ENCODE assay signal across 8 mouse cellular contexts in genomic region chr11:101279193-101279569, GRCm38 (mm10). TPM values are rescaled to one million over a fixed set of nuclear protein-coding genes. Genes with fewer than 3 reads are reported as not detected.
A peak's percentile ranks its signal among the peaks of the same experiment; 100 is the strongest.
DNase-seq lines count a peak whose midpoint lies in the region; ATAC-seq and TF ChIP-seq lines count a peak whose summit lies in the region.

No protein-coding gene starts in this region.

- DNase-seq in kidney, postnatal 0 days (ENCODE audit: low spot score): no peak
- no peak for DNase-seq in kidney, adult 11 months
- DNase-seq in embryonic facial prominence, embryonic 11.5 days (ENCODE audit: low spot score): no peak
- DNase-seq in right cerebral cortex, adult 18-20 months: no peak
- no peak for DNase-seq in adrenal gland, adult (ENCODE audit: inconsistent age in 2 of 2, low spot score in 1 of 2)
- no peak for DNase-seq in cerebellum, adult 11 months

- WGBS in kidney, postnatal 0 days: 43% methylated on average over 14 of the region's 14 CpGs
- 61% methylated on average over 14 of the region's 14 CpGs for WGBS in embryonic facial prominence, embryonic 11.5 days
- 63% methylated on average over 14 of the region's 14 CpGs for WGBS in intestine, embryonic 15.5 days
- WGBS in neural tube, embryonic 12.5 days: 64% methylated on average over 14 of the region's 14 CpGs

- no peaks in the 10 kb centered on the region for H3K27me3 ChIP-seq in kidney, postnatal 0 days (ENCODE audit: insufficient read depth, low read length)
- H3K27me3 ChIP-seq in embryonic facial prominence, embryonic 11.5 days (ENCODE audit: control insufficient read depth, insufficient read depth, low read length): no peaks in the 10 kb centered on the region
- no peaks in the 10 kb centered on the region for H3K27me3 ChIP-seq in intestine, embryonic 15.5 days (replicated peaks)
- no peaks in the 10 kb centered on the region for H3K27me3 ChIP-seq in neural tube, embryonic 12.5 days (replicated peaks)

- no peaks in the 10 kb centered on the region for H3K9me3 ChIP-seq in kidney, postnatal 0 days (replicated peaks; ENCODE audit: low read length)
- H3K9me3 ChIP-seq in embryonic facial prominence, embryonic 11.5 days (replicated peaks; ENCODE audit: control insufficient read depth, low read length): no peaks in the 10 kb centered on the region
- H3K9me3 ChIP-seq in intestine, embryonic 15.5 days: no peaks in the 10 kb centered on the region
- no peaks in the 10 kb centered on the region for H3K9me3 ChIP-seq in neural tube, embryonic 12.5 days

- no peak for TF ChIP-seq CTCF in kidney, postnatal 0 days (IDR thresholded peaks at IDR 0.05; ENCODE audit: low read depth)

- H3K9ac ChIP-seq in kidney, postnatal 0 days (ENCODE audit: low read depth, low read length): no peak overlapping the region
- H3K9ac ChIP-seq in embryonic facial prominence, embryonic 11.5 days (replicated peaks; ENCODE audit: low read length): no peak overlapping the region
- no peak overlapping the region for H3K9ac ChIP-seq in intestine, embryonic 15.5 days
- no peak overlapping the region for H3K9ac ChIP-seq in neural tube, embryonic 12.5 days

- H3K4me2 ChIP-seq in kidney, postnatal 0 days (ENCODE audit: low read length): peak overlapping the region; percentile 82
- H3K4me2 ChIP-seq in embryonic facial prominence, embryonic 11.5 days (ENCODE audit: low read depth, low read length): peak overlapping the region; percentile 7
- H3K4me2 ChIP-seq in intestine, embryonic 15.5 days (replicated peaks): peak overlapping the region; percentile 78
- H3K4me2 ChIP-seq in neural tube, embryonic 12.5 days (replicated peaks): peak overlapping the region; percentile 93

- H3K27ac ChIP-seq in kidney, postnatal 0 days: peak overlapping the region; percentile 54; the same call in 1 of the 2 replicates
- no peak overlapping the region for H3K27ac ChIP-seq in embryonic facial prominence, embryonic 11.5 days (replicated peaks; ENCODE audit: low read depth, low read length)
- no peak overlapping the region for H3K27ac ChIP-seq in intestine, embryonic 15.5 days
- H3K27ac ChIP-seq in neural tube, embryonic 12.5 days: no peak overlapping the region

- H3K36me3 ChIP-seq in kidney, postnatal 0 days (ENCODE audit: insufficient read depth, low read length): 0 out of 2 replicates have a peak, but pooled peaks cover 9% of the 10 kb centered on the region
- H3K36me3 ChIP-seq in embryonic facial prominence, embryonic 11.5 days (replicated peaks; ENCODE audit: control insufficient read depth, insufficient read depth, low read depth, low read length): no peaks in the 10 kb centered on the region
- no peaks in the 10 kb centered on the region for H3K36me3 ChIP-seq in intestine, embryonic 15.5 days
- H3K36me3 ChIP-seq in neural tube, embryonic 12.5 days: 0 out of 2 replicates have a peak, but pooled peaks cover 6% of the 10 kb centered on the region

- peak overlapping the region; percentile 59; the same call in 1 of the 2 replicates for H3K4me3 ChIP-seq in kidney, postnatal 0 days (replicated peaks; ENCODE audit: low read depth, low read length)
- 0 out of 2 replicates have a peak overlapping the region, but pooled peaks have one; percentile 67 for H3K4me3 ChIP-seq in embryonic facial prominence, embryonic 11.5 days (ENCODE audit: low read depth, low read length)
- peak overlapping the region; percentile 80 for H3K4me3 ChIP-seq in intestine, embryonic 15.5 days (replicated peaks)
- H3K4me3 ChIP-seq in neural tube, embryonic 12.5 days: peak overlapping the region; percentile 73

- no peak for ATAC-seq in kidney, postnatal 0 days (replicated peaks; ENCODE audit: low FRiP score, low read depth)
- ATAC-seq in embryonic facial prominence, embryonic 11.5 days (replicated peaks; ENCODE audit: insufficient number of reproducible peaks, low FRiP score, low TSS enrichment, low read depth): 0 out of 2 replicates have a peak, but pooled peaks have one; percentile 10
- ATAC-seq in intestine, embryonic 15.5 days: peak; percentile 18; the same call in 1 of the 2 replicates
- peak; percentile 22; the same call in 1 of the 2 replicates for ATAC-seq in neural tube, embryonic 12.5 days (ENCODE audit: low FRiP score, low read depth)

- peaks cover 44% of the 10 kb centered on the region for H3K4me1 ChIP-seq in kidney, postnatal 0 days (replicated peaks; ENCODE audit: insufficient read depth, low read length)
- peaks cover 4% of the 10 kb centered on the region; the same call in 1 of the 2 replicates for H3K4me1 ChIP-seq in embryonic facial prominence, embryonic 11.5 days (ENCODE audit: control insufficient read depth, insufficient read depth, low read length)
- H3K4me1 ChIP-seq in intestine, embryonic 15.5 days (replicated peaks): peaks cover 23% of the 10 kb centered on the region
- H3K4me1 ChIP-seq in neural tube, embryonic 12.5 days: peaks cover 24% of the 10 kb centered on the region

RNA-seq across cellular contexts. Expression of gene Coa3, which starts 0.3 kb away (rescaled TPM):
- polyA plus RNA-seq in kidney, postnatal 0 days (2015; fragmentation: Nextera tagmentation; extraction: Ambion mirVana): 209 and 211 TPM in 2 replicates
- polyA plus RNA-seq in embryonic facial prominence, embryonic 11.5 days (2014; fragmentation: Nextera tagmentation; extraction: Ambion mirVana): 193 and 212 TPM in 2 replicates
- polyA plus RNA-seq in intestine, embryonic 15.5 days (2015; fragmentation: Nextera tagmentation; extraction: Ambion mirVana): 250 and 261 TPM in 2 replicates
- polyA plus RNA-seq in neural tube, embryonic 12.5 days (2016; fragmentation: Nextera tagmentation; extraction: Ambion mirVana): 201 and 213 TPM in 2 replicates

RNA-seq across cellular contexts. Expression of gene Cntd1, which starts 0.4 kb away (rescaled TPM):
- 1.5 and 2.0 TPM in 2 replicates for polyA plus RNA-seq in kidney, postnatal 0 days (2015; fragmentation: Nextera tagmentation; extraction: Ambion mirVana)
- polyA plus RNA-seq in embryonic facial prominence, embryonic 11.5 days (2014; fragmentation: Nextera tagmentation; extraction: Ambion mirVana): 1.6 and 1.8 TPM in 2 replicates
- polyA plus RNA-seq in intestine, embryonic 15.5 days (2015; fragmentation: Nextera tagmentation; extraction: Ambion mirVana): 0.72 and 1.1 TPM in 2 replicates
- polyA plus RNA-seq in neural tube, embryonic 12.5 days (2016; fragmentation: Nextera tagmentation; extraction: Ambion mirVana): 1.1 and 1.3 TPM in 2 replicates

RNA-seq across cellular contexts. Expression of gene Wnk4, which starts 18.8 kb away (rescaled TPM):
- polyA plus RNA-seq in kidney, postnatal 0 days (2015; fragmentation: Nextera tagmentation; extraction: Ambion mirVana): 47.0 and 48.8 TPM in 2 replicates
- 2.4 and 3.5 TPM in 2 replicates for polyA plus RNA-seq in embryonic facial prominence, embryonic 11.5 days (2014; fragmentation: Nextera tagmentation; extraction: Ambion mirVana)
- polyA plus RNA-seq in intestine, embryonic 15.5 days (2015; fragmentation: Nextera tagmentation; extraction: Ambion mirVana): 12.3 and 12.7 TPM in 2 replicates
- 6.2 and 7.5 TPM in 2 replicates for polyA plus RNA-seq in neural tube, embryonic 12.5 days (2016; fragmentation: Nextera tagmentation; extraction: Ambion mirVana)

RNA-seq across cellular contexts. Expression of gene Becn1, which starts 22.9 kb away (rescaled TPM):
- polyA plus RNA-seq in kidney, postnatal 0 days (2015; fragmentation: Nextera tagmentation; extraction: Ambion mirVana): 156 and 165 TPM in 2 replicates
- polyA plus RNA-seq in embryonic facial prominence, embryonic 11.5 days (2014; fragmentation: Nextera tagmentation; extraction: Ambion mirVana): 158 and 160 TPM in 2 replicates
- 132 and 143 TPM in 2 replicates for polyA plus RNA-seq in intestine, embryonic 15.5 days (2015; fragmentation: Nextera tagmentation; extraction: Ambion mirVana)
- polyA plus RNA-seq in neural tube, embryonic 12.5 days (2016; fragmentation: Nextera tagmentation; extraction: Ambion mirVana): 168 and 174 TPM in 2 replicates

RNA-seq across cellular contexts. Expression of gene Vps25, which starts 25.7 kb away (rescaled TPM):
- 179 and 180 TPM in 2 replicates for polyA plus RNA-seq in kidney, postnatal 0 days (2015; fragmentation: Nextera tagmentation; extraction: Ambion mirVana)
- polyA plus RNA-seq in embryonic facial prominence, embryonic 11.5 days (2014; fragmentation: Nextera tagmentation; extraction: Ambion mirVana): 114 and 117 TPM in 2 replicates
- polyA plus RNA-seq in intestine, embryonic 15.5 days (2015; fragmentation: Nextera tagmentation; extraction: Ambion mirVana): 135 and 142 TPM in 2 replicates
- polyA plus RNA-seq in neural tube, embryonic 12.5 days (2016; fragmentation: Nextera tagmentation; extraction: Ambion mirVana): 101 and 103 TPM in 2 replicates

Comparison
In these comparisons a context has a peak if more than half of its experiments do, and no peak if none do; other contexts are left out.
1. H3K4me2 ChIP-seq: peak in every context shown above with its lines; median percentile 93 in neural tube, embryonic 12.5 days; 82 in kidney, postnatal 0 days; 78 in intestine, embryonic 15.5 days; 7 in embryonic facial prominence, embryonic 11.5 days.